ENCODE assay signal across 1 mouse cellular context in the genomic region with DNA sequence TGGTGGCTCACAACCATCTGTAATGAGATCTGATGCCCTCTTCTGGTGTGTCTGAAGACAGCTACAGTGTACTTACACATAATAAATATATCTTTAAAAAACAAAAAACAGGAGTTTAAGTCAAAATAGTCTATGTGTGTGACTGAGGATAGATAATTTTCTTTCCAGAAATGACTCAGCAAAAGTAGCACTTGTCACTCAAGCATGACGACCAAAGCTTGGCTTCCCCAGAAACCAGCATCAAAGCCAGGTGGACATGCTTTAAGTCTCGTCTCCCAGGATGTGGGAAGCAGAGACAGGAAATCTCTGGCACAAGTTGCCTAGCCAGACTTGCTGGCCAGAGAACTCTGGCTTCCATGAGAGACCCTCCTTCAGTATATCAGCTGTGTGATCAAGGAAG.
TF ChIP-seq lines count a peak whose summit lies in the region.

No protein-coding gene starts in this region.

TF ChIP-seq in ES-E14, 5 proteins besides CTCF, POLR2A, EP300 and RAD21:
- TF ChIP-seq MAFK (IDR thresholded peaks at IDR 0.05; ENCODE audit: insufficient read depth, low read depth, low read length) (0 out of 2 replicates have a peak, but pooled peaks have one; percentile 26), HCFC1 (IDR thresholded peaks at IDR 0.05; ENCODE audit: borderline replicate concordance, insufficient read depth, low read length) (no peak), ZC3H11A (IDR thresholded peaks at IDR 0.05; ENCODE audit: borderline replicate concordance, low read depth, low read length) (no peak), ZNF384 (IDR thresholded peaks at IDR 0.05; ENCODE audit: low read depth, low read length) (no peak)
